Mouse (Mus musculus): Measurements from ENCODE around the gene Babam2.

Babam2 gene

GRCm38 (mm10) chr5:31899901-31900300, 202.4 kb downstream of the Babam2 start:
- no peak for DNase-seq

- no peak for DNase-seq
Observed at GRCm38 (mm10) chr5:31902144-31902543, 204.7 kb downstream of the Babam2 start.

- no peak for DNase-seq
Observed at GRCm38 (mm10) chr5:31902891-31903290, 205.4 kb downstream of the Babam2 start.

- DNase-seq: no peak
Observed at GRCm38 (mm10) chr5:31904968-31905683, 207.6 kb downstream of the Babam2 start.

GRCm38 (mm10) chr5:31905808-31906207, 208.3 kb downstream of the Babam2 start:
- no peak for DNase-seq

GRCm38 (mm10) chr5:31906286-31906951, 208.9 kb downstream of the Babam2 start:
- DNase-seq: no peak

GRCm38 (mm10) chr5:31907959-31908358, 210.5 kb downstream of the Babam2 start:
- DNase-seq: no peak

- no peak for DNase-seq
Observed at GRCm38 (mm10) chr5:31908818-31909217, 211.3 kb downstream of the Babam2 start.

- no peak for DNase-seq
Observed at GRCm38 (mm10) chr5:31916241-31916640, 218.8 kb downstream of the Babam2 start.

GRCm38 (mm10) chr5:31918566-31918965, 221.1 kb downstream of the Babam2 start:
- DNase-seq: no peak

GRCm38 (mm10) chr5:31920129-31920528, 222.6 kb downstream of the Babam2 start:
- DNase-seq: no peak

- DNase-seq: no peak
Observed at GRCm38 (mm10) chr5:31920890-31921289, 223.4 kb downstream of the Babam2 start.

- DNase-seq: no peak
Observed at GRCm38 (mm10) chr5:31924075-31924474, 226.6 kb downstream of the Babam2 start.

GRCm38 (mm10) chr5:31926551-31926950, 229.1 kb downstream of the Babam2 start:
- peak; percentile 54 for DNase-seq

- peak; percentile 21 for DNase-seq
Observed at GRCm38 (mm10) chr5:31929007-31929406, 231.5 kb downstream of the Babam2 start.

GRCm38 (mm10) chr5:31931127-31931625, 233.7 kb downstream of the Babam2 start:
- no peak for DNase-seq

- DNase-seq: no peak
Observed at GRCm38 (mm10) chr5:31931637-31932036, 234.2 kb downstream of the Babam2 start.

- DNase-seq: no peak
Observed at GRCm38 (mm10) chr5:31933296-31933695, 235.8 kb downstream of the Babam2 start.

- no peak for DNase-seq
Observed at GRCm38 (mm10) chr5:31934397-31934796, 236.9 kb downstream of the Babam2 start.

GRCm38 (mm10) chr5:31935936-31936335, 238.5 kb downstream of the Babam2 start:
- DNase-seq: no peak

GRCm38 (mm10) chr5:31936523-31936922, 239.0 kb downstream of the Babam2 start:
- no peak for DNase-seq

- DNase-seq: no peak
Observed at GRCm38 (mm10) chr5:31940876-31941275, 243.4 kb downstream of the Babam2 start.

GRCm38 (mm10) chr5:31947185-31947584, 249.7 kb downstream of the Babam2 start:
- peak; percentile 26 for DNase-seq

GRCm38 (mm10) chr5:31949389-31949788, 251.9 kb downstream of the Babam2 start:
- DNase-seq: no peak
